35 mouse cellular contexts compared by ENCODE assay signal in genomic region chr5:135359772-135360171, GRCm38 (mm10). TPM values are rescaled to one million over a fixed set of nuclear protein-coding genes. Genes with fewer than 3 reads are reported as not detected.
DNase-seq lines count a peak whose midpoint lies in the region.
"Had no signal": no experiment of that assay in that cellular context is flagged by ENCODE, and none has a peak within 500 bp of the region (broad histone marks: within the 10 kb centered on the region; RNA-seq: fewer than 3 reads in every experiment).

No protein-coding gene starts in this region.

- H3K4me3 ChIP-seq in heart, embryonic 10.5 days, result no peak overlapping the region
- H3K4me3 ChIP-seq: embryonic facial prominence, embryonic 13.5 days; forebrain, embryonic 13.5 days; heart, embryonic 15.5 days; hindbrain, embryonic 13.5 days; liver, embryonic 12.5 days; midbrain, embryonic 12.5 days had no signal

- 76% methylated on average over 2 of the region's 2 CpGs for WGBS in heart, embryonic 10.5 days

- H3K27me3 ChIP-seq in heart, embryonic 10.5 days (ENCODE audit: insufficient read depth, poor library complexity, severe bottlenecking), result peaks cover 12% of the 10 kb centered on the region; the same call in 1 of the 2 replicates
- H3K27me3 ChIP-seq: embryonic facial prominence, embryonic 13.5 days; forebrain, embryonic 13.5 days; heart, embryonic 15.5 days; midbrain, embryonic 12.5 days had no signal

- H3K9me3 ChIP-seq in heart, embryonic 10.5 days, result peaks cover 3% of the 10 kb centered on the region; the same call in 1 of the 2 replicates

- no peaks in the 10 kb centered on the region for H3K4me1 ChIP-seq in heart, embryonic 10.5 days
- H3K4me1 ChIP-seq: embryonic facial prominence, embryonic 13.5 days; forebrain, embryonic 13.5 days; heart, embryonic 15.5 days; hindbrain, embryonic 13.5 days; liver, embryonic 12.5 days; midbrain, embryonic 12.5 days had no signal

- H3K27ac ChIP-seq in heart, embryonic 10.5 days, result no peak overlapping the region
- H3K27ac ChIP-seq: embryonic facial prominence, embryonic 13.5 days; forebrain, embryonic 13.5 days; heart, embryonic 15.5 days; hindbrain, embryonic 13.5 days; liver, embryonic 12.5 days; midbrain, embryonic 12.5 days had no signal

- peak; percentile 98 for DNase-seq in heart, adult 11 months
- no peak for DNase-seq in heart, embryonic 10.5 days (ENCODE audit: low spot score)
- DNase-seq in testis, postnatal 14 days (ENCODE audit: low spot score), result peak; percentile 81
- DNase-seq in testis, postnatal 10 days (ENCODE audit: low spot score), result no peak
- DNase-seq in heart, postnatal 10 days, result peak; percentile 79 to 87
- no peak for DNase-seq in right cerebral cortex, postnatal 36 days (ENCODE audit: low spot score in 2 of 2)
- DNase-seq in kidney, postnatal 25 days, result no peak
- DNase-seq: B cell, adult 2 months; cerebellum, adult 2 months; cerebellum, postnatal 36 days; embryo, embryonic 11 days; gastrocnemius, postnatal 36 days; kidney, adult 11 months; kidney, postnatal 10 days; layer of hippocampus, postnatal 36 days; lung, adult 18-20 months; lung, postnatal 14 days; retina, postnatal 1 day; right cerebral cortex, postnatal 25 days; thymus, postnatal 36 days had no signal

- intact Hi-C loops in heart, postnatal 10 days (cut with DNase I), result no loop called here

- H3K36me3 ChIP-seq in heart, embryonic 10.5 days, result no peaks in the 10 kb centered on the region
- H3K36me3 ChIP-seq: embryonic facial prominence, embryonic 13.5 days; heart, embryonic 15.5 days; hindbrain, embryonic 13.5 days; liver, embryonic 12.5 days; midbrain, embryonic 12.5 days had no signal

RNA-seq across cellular contexts. Expression of gene Trim50, which starts 6.7 kb away (rescaled TPM):
- polyA plus RNA-seq in heart, embryonic 10.5 days (2016; fragmentation: Nextera tagmentation; extraction: Ambion mirVana), result not detected in 2 replicates
- total RNA-seq in heart, postnatal 10 days (2021), result under 1 TPM in 1 of 2 experiments, not detected in 1; 0.17 TPM
- total RNA-seq: gastrocnemius, adult 18-20 months; gastrocnemius, postnatal 36 days; layer of hippocampus, adult 18-20 months; layer of hippocampus, postnatal 36 days; left cerebral cortex, postnatal 10 days; megakaryocyte progenitor cell, adult 5-6 weeks; MEL had no signal
- polyA plus RNA-seq: forebrain, embryonic 13.5 days; heart, embryonic 15.5 days; hindbrain, embryonic 13.5 days; limb, embryonic 11.5 days; liver, embryonic 12.5 days; midbrain, embryonic 12.5 days; neural tube, embryonic 11.5 days had no signal

RNA-seq across cellular contexts. Expression of gene Fkbp6, which starts 9.9 kb away (rescaled TPM):
- 0.15 and 0.21 TPM in 2 replicates for polyA plus RNA-seq in heart, embryonic 10.5 days (2016; fragmentation: Nextera tagmentation; extraction: Ambion mirVana)
- under 1 TPM; 0.36 to 0.40 TPM for total RNA-seq in heart, postnatal 10 days (2021)
- total RNA-seq: gastrocnemius, adult 18-20 months; gastrocnemius, postnatal 36 days; layer of hippocampus, postnatal 36 days had no signal
- polyA plus RNA-seq: activated CD4-positive, CD25-positive, alpha-beta regulatory T cell, adult 4 months; cerebellum, adult 2 months; embryonic facial prominence, embryonic 13.5 days; forebrain, embryonic 13.5 days; heart, embryonic 15.5 days; midbrain, embryonic 12.5 days; neural tube, embryonic 11.5 days; spleen, adult 2 months had no signal

RNA-seq across cellular contexts. Expression of gene Nsun5, which starts 10.0 kb away (rescaled TPM):
- 27.2 and 33.5 TPM in 2 replicates for polyA plus RNA-seq in heart, embryonic 10.5 days (2016; fragmentation: Nextera tagmentation; extraction: Ambion mirVana)
- 10 to 100 TPM; 16.4 to 20.0 TPM for total RNA-seq in heart, postnatal 10 days (2021)

RNA-seq across cellular contexts. Expression of gene Pom121, which starts 34.6 kb away (rescaled TPM):
- polyA plus RNA-seq in heart, embryonic 10.5 days (2016; fragmentation: Nextera tagmentation; extraction: Ambion mirVana), result 11.1 and 17.2 TPM in 2 replicates
- 10 to 100 TPM; 22.3 to 22.6 TPM for total RNA-seq in heart, postnatal 10 days (2021)

Comparison
In these comparisons a context has a peak if more than half of its experiments do, and no peak if none do; other contexts are left out.
1. DNase-seq: peak in heart, adult 11 months (single experiment), testis, postnatal 14 days (single experiment) and heart, postnatal 10 days (2 of 2); none in heart, embryonic 10.5 days (single experiment), testis, postnatal 10 days (single experiment), right cerebral cortex, postnatal 36 days (0 of 2) and kidney, postnatal 25 days (0 of 2).